Mouse (Mus musculus) embryo, embryonic 11.5 days (tissue): ENCODE data around the gene Cecr2.
"Not testable (repeated sequence)": the region's sequence is repeated elsewhere in the genome, so short reads cannot be mapped to it uniquely, and the experiment has no call there.

ENCODE experiments used
- DNase-seq: peaks from one replicate; pipeline ENCODE4 v3.0.0-alpha.2; 2012; ENCODE audit warnings: low read depth, low spot score

The Cecr2 gene

DNA sequence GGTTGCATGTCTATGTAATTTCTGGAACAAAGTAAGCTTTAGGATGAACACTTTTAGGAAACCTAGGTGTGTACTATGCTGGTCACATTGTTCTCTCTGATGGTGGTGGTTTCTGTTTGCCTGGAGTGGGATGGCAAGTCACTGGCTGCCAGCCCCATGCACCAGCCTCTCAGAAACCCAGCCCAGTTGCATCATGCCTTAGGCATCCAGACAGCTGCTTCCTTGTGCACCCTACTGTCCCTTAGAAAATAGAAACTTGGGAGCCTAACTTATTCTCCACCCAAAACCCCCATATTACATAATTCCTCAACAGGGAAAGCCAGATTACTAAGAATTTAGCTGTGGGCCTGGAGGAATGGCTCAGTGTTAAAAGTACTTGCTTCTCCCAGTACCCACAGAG lies 105.9 kb downstream of the Cecr2 start:
- DNase-seq = no peak

DNA sequence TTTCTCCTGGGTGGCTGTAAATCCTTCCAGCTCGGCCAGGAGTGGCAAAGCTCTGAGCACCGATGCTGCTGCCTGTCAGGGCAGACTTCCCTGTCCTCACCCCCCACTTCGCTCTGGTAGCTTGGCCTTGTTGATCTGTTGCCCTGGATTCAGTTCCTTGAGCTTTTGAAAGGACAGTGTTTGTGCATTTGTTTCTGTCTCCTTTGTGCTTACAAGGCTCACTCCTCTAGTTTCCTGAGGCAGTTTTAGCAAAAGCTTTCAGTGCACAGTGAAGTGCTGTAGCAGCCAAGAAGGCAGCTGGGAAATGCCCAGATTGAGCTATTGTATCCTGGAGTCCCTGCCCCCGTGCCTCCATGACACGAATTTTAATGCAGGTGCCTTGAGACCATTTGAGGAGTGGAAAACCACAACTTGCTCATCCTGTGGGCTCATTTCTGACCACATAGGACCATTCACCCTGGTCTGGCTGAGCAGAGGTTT lies 107.0 kb downstream of the Cecr2 start, which contains the start of gene Slc25a18:
Slc25a18 (plus strand) TSS at position 430 of the 480 bp plus-strand sequence.
- no peak for DNase-seq

DNA sequence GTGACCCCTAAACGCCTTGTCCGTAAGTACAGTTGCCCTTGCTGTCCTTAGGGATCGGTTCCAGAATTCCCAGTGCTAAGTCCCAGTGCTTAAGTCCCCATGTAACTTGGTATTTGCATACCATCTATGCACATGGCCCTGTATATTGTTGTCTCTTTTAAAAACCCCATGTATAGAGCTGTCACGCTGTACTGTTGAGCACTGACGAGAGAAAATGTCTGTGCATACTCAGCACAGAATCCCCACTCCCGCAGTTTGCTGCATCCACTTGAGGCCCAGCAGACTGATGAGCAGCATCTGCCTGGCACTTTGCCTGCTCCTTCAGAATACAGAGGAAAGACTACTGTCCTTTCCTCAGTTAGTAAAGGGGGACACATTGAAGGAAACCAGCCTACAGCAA lies 107.6 kb downstream of the Cecr2 start:
- no peak for DNase-seq

DNA sequence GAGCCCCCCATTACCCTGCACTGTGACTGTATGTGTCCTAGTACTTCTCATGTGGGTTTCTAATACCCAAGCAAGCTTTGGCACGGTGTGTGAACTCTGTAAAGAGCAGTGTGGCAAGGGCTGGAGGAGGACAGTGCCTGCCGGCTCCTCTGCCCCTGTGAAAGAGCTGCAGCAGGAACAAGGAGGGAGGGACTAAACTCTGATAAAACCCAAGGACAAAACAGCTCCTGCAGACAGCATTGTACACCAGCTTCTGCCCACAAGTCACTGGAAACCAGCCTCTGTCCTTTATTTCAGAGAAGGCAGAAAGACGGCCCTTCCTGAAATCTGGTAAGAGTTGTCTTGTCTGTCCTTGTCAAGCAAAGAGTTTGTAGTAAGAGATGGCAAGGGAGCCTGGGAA lies 110.1 kb downstream of the Cecr2 start:
- DNase-seq = no peak

DNA sequence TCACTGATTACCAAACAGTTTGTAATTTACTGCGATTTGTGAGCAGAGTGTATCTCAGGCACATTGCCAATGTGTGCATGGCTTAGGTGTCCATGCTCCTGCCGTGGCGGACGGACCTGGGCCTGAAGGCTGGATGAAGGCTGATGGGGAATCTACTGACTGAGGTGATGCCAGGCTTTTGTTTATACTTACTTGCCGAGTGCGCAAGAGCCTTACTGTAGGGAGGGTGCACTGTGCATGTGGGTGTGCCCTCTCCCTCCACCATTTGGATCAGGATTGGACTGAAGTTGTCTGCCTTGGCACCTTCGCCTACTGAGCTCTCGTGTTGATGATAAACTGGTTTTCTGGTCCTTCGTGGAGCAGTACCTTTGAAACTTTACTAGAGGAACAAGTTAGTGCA lies 111.4 kb downstream of the Cecr2 start:
- no peak for DNase-seq

DNA sequence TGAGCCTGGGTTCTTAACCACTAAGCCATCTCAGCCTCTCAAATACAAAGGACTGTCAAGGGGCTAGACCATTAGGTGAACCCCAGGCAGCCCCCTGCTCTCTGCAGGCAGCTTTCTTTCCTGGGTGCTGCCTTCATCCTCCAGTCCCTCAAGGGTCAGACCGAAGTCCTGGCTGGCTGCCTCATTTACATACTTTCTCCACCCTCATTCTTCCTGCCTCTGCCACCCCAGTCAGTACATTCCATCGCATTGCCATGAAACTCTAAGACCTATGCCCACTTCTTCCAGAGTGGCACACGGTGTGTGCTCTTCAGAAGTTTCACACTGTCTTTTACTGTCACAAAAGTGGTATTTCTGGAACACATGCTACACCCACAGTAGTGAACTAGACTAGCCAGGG lies 112.1 kb downstream of the Cecr2 start:
- no peak for DNase-seq

DNA sequence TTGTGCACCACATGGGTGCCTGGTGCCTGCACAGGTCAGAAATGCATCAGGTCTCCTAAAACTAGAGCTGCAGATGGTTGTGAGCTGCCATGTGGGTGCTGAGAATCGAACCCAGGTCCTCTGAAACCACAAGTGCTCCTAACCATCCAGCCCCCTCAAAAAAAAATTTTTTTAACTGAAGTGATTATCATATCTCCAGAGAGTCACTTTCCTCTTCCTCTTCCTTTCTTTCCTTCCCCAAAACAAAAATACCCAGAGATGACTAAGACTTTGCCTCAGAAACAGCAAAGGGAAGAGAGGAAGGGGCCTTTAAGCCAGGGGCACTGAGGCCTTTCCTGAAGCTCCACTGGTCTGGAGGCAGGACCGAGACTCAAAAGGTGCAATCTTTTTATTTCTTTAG lies 116.8 kb downstream of the Cecr2 start:
- no peak for DNase-seq

DNA sequence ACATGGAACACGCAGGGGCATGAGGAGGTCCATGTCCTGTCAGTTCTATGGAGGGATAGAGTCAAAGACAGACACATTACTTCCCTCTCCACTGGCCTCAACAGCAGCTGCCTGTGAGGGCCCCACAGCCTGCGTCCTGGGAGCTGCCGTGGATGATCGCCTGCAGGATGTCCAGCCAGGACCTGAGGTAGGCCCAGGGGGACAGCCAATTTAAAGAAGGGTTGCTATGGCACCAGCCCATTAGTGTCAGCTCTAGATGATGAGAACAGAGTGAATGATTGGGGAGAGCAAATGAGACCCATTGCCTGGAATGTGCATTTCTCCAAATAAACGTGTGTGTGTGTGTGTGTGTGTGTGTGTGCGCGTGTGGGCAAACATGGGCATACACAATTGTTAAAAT lies 118.2 kb downstream of the Cecr2 start:
- DNase-seq = no peak

DNA sequence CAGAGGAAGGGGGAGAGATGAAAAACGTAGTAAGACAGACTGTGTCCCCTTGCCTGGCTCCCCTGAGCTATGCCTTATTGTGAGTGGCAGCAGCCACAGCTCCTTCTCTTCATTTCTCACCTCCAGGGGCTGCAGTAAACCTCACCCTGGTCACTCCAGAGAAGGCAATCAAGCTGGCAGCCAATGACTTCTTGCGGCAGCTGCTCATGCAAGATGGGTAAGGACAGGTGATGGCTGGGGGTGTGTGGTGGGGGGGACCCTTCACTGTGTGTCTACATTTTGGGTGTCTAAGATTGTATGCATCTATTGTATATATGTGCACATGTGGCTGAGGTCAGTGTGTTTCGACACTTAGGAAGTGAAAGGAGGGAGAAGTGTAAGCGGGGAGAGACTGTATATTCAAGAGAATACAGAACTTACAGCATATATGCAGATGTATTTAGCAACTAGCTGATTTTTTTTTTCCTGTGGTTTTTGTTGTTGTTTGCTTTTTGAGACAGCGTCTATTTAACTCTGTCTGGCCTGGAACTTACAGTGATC lies 122.0 kb downstream of the Cecr2 start:
- no peak for DNase-seq

DNA sequence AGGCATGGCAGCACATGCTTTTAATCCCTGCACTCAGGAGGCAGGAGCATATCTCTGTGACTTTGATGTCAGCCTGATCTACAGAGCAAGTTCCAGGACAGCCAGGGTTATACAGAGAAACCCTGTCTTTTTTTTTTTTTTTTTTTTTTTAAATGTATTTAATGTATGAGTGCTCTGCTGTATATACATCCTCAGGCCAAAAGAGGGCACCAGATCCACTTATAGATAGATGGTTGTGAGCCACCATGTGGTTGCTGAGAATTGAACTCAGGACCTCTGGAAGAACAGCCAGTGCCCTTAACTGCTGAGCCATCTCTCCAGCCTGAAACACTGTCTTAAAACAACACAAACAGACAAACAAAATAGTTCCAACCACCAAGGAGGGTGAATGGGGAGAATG lies 122.7 kb downstream of the Cecr2 start:
- DNase-seq = no peak

DNA sequence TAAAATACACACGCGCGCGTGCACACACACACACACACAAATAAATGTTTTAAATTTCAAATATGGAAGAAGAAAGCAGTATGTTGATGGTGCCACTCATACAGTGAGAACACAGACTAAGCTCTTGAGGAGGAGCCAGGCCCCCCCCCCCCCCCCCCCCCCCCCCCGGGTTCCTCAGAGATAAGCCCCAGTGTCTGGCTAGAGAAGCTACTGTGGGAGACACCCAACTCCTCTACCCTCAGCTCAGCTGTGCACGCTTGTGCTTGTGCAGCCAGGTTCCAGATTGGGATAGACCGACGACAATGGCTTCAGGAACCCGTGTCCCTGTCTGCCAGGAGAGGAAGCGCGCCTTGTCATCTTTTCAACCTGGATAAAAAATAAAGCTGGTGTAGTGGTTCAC lies 124.0 kb downstream of the Cecr2 start:
- DNase-seq = no peak

DNA sequence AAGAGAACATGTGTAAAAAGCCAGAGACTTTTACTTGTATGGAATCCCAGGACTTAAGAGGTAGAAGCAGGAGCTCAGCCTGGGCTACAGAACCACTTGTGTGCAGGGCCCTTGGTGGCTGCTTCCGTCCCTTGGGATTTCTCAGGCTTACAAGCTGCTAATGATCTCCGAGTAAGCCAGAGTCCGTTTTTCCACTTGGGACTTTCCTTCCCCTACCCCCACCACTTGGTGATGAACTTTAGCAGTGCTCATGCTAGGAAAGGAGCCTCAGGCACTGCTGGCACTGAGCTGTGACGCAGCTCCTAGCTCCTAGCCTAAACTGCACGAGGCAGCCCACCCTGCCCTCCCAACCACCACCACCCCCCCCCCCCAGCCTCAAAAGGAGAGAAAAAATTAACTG lies 124.5 kb downstream of the Cecr2 start:
- no peak for DNase-seq

DNA sequence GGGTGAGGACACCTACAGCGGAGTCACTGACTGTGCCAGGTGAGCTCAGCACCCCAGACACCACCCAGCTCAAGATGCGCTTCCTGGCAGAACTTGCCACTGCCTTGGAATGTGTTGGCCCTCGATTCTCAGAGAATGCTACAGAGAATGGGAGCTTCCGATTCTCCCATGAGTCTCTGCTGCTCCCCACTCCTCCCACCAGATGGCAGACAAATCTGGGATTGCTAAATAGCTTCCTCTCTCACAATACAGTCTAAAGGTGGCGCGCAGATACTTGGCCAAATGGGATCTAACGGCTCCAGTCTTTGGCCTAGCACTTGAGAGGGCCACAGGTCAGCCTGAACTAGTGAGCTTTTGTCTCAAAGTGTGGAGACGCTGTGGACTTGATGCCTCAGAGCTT lies 126.8 kb downstream of the Cecr2 start:
- DNase-seq = no peak

DNA sequence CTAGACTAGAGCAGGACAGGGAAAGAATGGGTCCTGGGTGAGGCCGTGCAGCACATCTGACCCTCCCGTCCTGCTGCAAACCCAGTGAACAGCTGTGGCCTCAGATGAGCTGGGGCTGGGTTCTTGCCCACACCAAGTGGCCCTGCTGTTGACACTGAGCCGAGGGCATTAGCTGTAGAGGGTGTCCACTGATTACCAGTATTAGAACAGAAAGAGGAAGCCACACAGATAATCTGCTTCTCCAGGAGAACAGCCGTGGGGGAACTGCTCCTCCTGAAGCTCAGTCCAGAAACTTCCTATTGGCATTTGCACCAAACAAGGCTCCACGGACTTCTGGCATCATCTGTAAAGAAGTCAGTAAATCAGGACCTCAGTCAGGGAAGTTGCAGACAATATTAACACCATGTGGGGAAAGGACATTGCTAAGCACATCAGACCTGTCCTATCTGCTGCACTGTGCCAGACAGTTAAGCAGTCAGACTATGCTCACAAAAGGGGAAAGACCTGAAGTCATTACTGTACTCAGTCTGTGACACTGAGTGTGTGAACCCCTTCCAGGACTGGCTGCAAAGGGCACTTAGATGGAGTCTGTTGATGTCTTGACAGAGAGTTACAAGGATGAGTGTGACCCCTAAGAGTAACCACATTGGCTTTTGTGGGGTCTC lies 129.4 kb downstream of the Cecr2 start:
- DNase-seq = no peak

DNA sequence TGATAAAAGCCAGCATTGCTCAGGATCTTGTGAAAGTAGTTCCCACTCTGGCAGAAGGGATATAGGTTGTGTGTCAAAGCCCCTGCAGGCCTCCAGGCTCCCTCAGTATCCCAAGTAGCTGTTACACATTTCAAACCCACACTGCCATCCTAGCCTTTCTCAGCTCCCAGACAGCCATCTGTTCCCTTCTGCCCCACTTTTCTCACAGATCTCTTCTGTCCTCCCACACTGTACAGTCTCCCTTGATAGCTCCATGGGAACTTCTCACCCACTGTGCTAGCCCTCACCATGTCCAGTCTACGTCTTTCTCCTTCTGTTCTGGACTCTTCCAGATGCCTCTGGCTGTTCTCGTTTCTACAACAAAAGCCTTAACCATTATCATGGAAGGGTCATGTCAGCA lies 129.9 kb downstream of the Cecr2 start:
- no peak for DNase-seq

DNA sequence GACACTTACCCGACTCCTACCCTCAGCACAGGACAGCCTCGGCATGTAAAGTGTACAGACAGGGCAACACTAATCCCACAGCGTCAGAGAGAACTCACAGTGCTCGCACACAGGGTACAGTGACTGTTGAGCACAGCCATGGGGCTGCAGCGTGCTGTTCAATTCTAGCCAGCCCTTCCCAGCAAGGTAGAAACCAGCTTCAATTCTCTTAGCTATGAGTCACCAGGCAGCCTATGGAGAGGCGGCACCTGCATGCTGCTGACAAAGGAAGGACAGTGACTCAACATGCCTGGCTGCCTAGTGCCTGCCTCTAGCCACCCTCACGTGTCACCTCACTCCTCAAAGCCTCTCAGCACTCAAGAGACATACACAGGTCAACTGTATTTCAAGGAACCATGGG lies 131.8 kb downstream of the Cecr2 start:
- DNase-seq = no peak

DNA sequence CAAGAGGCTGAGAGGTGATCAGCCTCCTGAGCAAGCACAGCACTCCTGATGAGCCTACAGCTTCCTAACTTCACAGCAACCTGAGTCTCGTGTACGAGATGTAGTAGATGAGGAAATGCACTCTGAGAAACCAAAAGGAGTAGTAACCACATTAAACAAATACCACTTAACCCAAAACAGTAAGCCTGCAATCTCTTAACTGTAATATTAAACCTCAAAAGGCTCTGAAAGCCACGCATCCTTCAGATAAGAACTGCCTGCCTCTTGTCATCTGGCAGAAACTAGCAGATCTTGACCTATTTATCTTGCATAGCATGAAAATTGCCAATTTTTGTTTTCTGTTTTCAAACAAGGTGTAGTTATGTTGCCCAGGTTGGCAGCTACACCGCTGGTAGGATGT lies 132.7 kb downstream of the Cecr2 start:
- DNase-seq = no peak

DNA sequence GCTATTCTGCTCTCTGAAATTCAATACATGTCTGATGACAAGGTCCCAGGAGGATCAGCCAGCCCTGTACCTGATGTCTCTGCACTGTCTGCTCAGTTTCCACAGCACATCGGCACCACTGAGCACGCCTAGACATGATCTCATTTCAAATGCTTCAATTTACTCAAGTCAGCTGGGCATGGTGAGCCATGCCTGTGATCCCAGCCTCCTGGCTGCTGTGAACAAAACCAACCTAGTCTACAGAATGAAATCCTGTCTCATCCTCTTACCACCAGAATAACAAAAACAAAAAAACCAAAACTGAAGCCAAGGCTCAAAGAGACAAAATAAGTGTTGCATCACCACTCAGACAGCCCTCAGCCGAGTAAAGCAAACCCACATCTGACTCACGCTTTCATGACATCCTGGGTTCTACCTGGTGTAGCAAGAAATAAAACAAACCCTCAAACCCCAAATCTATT lies 133.4 kb downstream of the Cecr2 start:
- no peak for DNase-seq

DNA sequence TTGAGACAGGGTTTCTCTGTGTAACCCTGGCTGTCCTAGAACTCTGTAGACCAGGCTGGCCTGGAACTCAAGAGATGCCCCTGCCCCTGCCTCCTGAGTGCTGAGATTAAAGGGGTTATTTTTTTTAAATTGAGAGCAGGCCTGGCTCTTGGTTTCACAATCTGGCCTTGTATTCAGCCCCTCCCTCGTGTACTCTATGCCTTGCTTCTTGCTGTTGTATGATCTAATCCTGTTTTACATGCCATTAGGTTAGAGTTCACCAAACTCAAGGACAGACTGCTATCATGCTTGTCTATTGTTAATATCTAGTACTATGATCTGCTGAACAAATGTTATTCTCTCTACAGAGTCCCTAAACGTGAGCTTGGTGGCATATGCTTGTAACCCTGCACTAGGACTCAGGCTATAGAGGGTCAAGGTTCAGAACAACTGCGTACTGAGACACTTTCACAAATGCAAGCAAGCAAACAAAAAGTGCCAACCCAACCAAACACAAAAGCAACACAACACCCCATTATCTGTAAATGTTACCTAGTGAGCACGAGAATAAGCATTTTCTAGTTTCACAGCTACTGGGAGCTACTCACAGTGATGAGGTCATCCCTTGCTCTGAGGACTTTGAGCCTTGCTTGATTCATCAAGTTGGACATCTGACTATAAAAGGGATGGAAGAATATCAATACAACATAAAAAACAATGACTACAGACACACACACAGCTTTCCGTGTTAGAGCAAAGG lies 141.0 kb downstream of the Cecr2 start:
- no peak for DNase-seq

DNA sequence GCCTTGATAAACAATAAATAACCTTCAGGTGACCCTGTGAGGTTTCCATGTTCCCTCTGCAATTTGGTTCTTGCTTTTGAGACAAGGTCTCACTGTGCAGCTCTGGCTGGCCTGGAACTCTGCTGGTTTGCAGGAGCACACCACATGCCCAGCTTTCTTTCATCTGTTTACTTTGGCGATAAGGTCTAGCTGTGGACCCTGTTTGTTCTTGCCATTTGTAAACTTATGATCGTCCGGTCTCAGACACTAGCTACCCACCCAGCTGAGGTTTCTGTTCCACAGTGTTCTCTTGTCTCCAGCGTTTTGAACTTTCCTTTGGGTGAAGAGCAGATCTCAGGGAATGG lies 141.5 kb downstream of the Cecr2 start:
- no peak for DNase-seq

DNA sequence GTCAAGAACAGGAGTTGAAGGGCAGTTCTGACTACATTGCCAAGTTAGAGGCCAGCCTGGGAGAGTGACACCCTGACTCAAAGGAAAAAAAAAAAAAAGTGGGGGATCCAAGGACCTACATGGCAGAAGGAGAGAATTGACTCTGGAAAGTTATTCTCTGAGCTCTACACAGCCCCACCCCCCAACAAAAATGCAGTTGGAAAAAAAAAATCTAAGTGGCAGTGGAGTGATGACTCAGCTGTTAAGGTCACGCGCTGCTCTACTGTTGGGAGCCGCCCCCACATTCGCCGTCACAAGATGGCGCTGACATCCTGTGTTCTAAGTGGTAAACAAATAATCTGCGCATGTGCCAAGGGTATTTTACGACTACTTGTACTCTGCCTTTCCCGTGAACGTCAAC lies 145.8 kb downstream of the Cecr2 start:
- DNase-seq = not testable (repeated sequence)

DNA sequence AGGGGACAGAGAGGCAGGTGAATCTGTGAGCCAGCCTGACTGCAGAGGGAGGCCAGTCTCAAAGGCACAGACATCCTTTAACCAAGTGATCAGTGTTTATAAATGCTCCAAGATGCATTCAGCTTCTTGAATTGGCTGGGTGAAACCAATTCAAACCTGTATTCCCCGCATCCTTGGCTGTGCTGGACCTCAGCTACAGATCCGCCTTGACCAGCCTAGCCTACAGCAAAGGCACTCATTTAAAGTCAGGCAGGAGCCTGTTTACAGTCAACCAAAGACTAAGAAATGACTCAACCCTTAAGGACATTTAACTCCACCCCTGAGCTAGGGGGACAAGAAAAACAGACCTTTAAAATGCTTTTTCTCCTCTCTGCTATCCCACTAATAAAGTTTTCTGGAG lies 153.1 kb downstream of the Cecr2 start:
- DNase-seq = no peak

DNA sequence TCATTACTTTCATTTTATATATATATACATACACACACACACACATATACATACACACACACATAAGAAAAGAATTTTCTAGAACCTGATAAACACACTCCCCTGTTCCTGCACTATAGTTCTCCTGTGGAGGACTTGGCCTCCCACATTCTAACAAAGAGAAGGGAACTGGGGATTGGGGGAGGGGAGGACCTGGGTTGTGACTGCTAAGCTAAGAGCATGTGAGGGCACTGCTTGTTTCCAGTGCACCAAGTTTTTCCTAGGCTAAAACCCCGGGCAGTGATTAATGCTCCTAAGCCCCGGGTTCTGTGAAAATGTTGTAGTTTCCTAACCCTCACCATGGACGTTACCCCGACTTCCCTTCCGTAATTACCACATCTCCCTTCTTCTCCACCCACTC lies 154.0 kb downstream of the Cecr2 start:
- no peak for DNase-seq
